ENCODE assay signal across 9 mouse cellular contexts in the genomic region with DNA sequence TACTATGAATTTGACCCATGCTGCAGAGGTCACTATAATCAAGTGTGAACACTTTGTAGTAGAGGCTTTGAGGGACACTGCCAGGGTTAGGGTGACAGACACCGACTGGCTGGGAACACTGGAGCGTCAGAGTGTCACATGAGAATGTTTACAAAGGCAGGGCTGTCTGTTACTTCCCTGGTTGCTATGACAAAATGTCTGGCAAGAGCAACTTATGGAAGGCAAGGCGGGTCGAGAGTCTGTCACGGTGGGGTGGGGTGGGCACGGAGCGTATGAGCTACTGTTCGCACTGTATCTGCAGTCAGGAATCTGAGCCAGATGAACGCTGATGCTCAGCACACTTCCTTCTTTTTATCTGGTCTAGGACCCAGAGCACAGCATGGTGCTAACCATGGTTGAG. TPM values are rescaled to one million over a fixed set of nuclear protein-coding genes. Genes with fewer than 3 reads are reported as not detected.
DNase-seq lines count a peak whose midpoint lies in the region; ATAC-seq and TF ChIP-seq lines count a peak whose summit lies in the region.
"Had no signal": no experiment of that assay in that cellular context is flagged by ENCODE, and none has a peak within 500 bp of the region (broad histone marks: within the 10 kb centered on the region; RNA-seq: fewer than 3 reads in every experiment).

No protein-coding gene starts in this region.

- H3K4me3 ChIP-seq in heart, postnatal 0 days (ENCODE audit: low read depth, low read length), result no peak overlapping the region
- H3K4me3 ChIP-seq in midbrain, embryonic 16.5 days (ENCODE audit: low read depth, low read length), result no peak overlapping the region
- H3K4me3 ChIP-seq in midbrain, embryonic 10.5 days, result no peak overlapping the region
- no peak overlapping the region for H3K4me3 ChIP-seq in hindbrain, embryonic 13.5 days
- H3K4me3 ChIP-seq: neural tube, embryonic 12.5 days had no signal

- no peak for TF ChIP-seq CTCF in heart, postnatal 0 days (IDR thresholded peaks at IDR 0.05; ENCODE audit: low read depth)

- intact Hi-C loops in heart, postnatal 36 days (cut with DNase I), result loop anchor here (1.0 to 5.0 kb wide), 6 partner anchors 249 to 577 kb away; no protein-coding TSS in a partner anchor

- H3K9ac ChIP-seq in heart, postnatal 0 days (replicated peaks; ENCODE audit: low read depth, low read length), result no peak overlapping the region
- H3K9ac ChIP-seq in midbrain, embryonic 16.5 days (ENCODE audit: low read depth, low read length), result no peak overlapping the region
- H3K9ac ChIP-seq in hindbrain, embryonic 13.5 days, result no peak overlapping the region
- H3K9ac ChIP-seq: liver, embryonic 14.5 days; neural tube, embryonic 12.5 days had no signal

- TF ChIP-seq EP300 in heart, postnatal 0 days (IDR thresholded peaks at IDR 0.05; ENCODE audit: low read depth), result no peak

- DNase-seq in heart, postnatal 0 days (ENCODE audit: low spot score), result no peak
- no peak for DNase-seq in heart, postnatal 36 days
- DNase-seq in midbrain, embryonic 10.5 days (ENCODE audit: low spot score), result no peak
- DNase-seq in splenic B cell, adult 2 months (ENCODE audit: low read depth, low spot score), result peak; percentile 29
- no peak for DNase-seq in thymus, postnatal 36 days

- H3K36me3 ChIP-seq in heart, postnatal 0 days (replicated peaks; ENCODE audit: control insufficient read depth, insufficient read depth, low read length), result no peaks in the 10 kb centered on the region
- H3K36me3 ChIP-seq in midbrain, embryonic 16.5 days (ENCODE audit: control insufficient read depth, insufficient read depth, low read length), result no peaks in the 10 kb centered on the region
- H3K36me3 ChIP-seq in midbrain, embryonic 10.5 days, result no peaks in the 10 kb centered on the region
- H3K36me3 ChIP-seq in hindbrain, embryonic 13.5 days, result no peaks in the 10 kb centered on the region
- H3K36me3 ChIP-seq in splenic B cell, adult 2 months (ENCODE audit: control insufficient read depth, insufficient read depth, low read length, poor library complexity, severe bottlenecking), result no peaks in the 10 kb centered on the region
- H3K36me3 ChIP-seq: neural tube, embryonic 12.5 days had no signal

- peaks cover 7% of the 10 kb centered on the region; the same call in 1 of the 2 replicates for H3K4me1 ChIP-seq in heart, postnatal 0 days (ENCODE audit: control insufficient read depth, insufficient read depth)
- no peaks in the 10 kb centered on the region for H3K4me1 ChIP-seq in midbrain, embryonic 16.5 days (ENCODE audit: control insufficient read depth, insufficient read depth, low read length)
- H3K4me1 ChIP-seq in midbrain, embryonic 10.5 days, result peaks cover 10% of the 10 kb centered on the region; the same call in 1 of the 2 replicates
- H3K4me1 ChIP-seq in hindbrain, embryonic 13.5 days (replicated peaks), result peaks cover under 1% of the 10 kb centered on the region
- H3K4me1 ChIP-seq: neural tube, embryonic 12.5 days had no signal

- WGBS in heart, postnatal 0 days, result 33% methylated on average over 9 of the region's 9 CpGs
- 60% methylated on average over 9 of the region's 9 CpGs for WGBS in midbrain, embryonic 16.5 days
- WGBS in midbrain, embryonic 10.5 days, result 72% methylated on average over 9 of the region's 9 CpGs
- WGBS in hindbrain, embryonic 13.5 days, result 60% methylated on average over 9 of the region's 9 CpGs

- H3K9me3 ChIP-seq in heart, postnatal 0 days (replicated peaks; ENCODE audit: control insufficient read depth, low read length), result no peaks in the 10 kb centered on the region
- H3K9me3 ChIP-seq in midbrain, embryonic 16.5 days (replicated peaks; ENCODE audit: control insufficient read depth, low read length, poor library complexity, severe bottlenecking), result no peaks in the 10 kb centered on the region
- no peaks in the 10 kb centered on the region for H3K9me3 ChIP-seq in midbrain, embryonic 10.5 days (replicated peaks)
- H3K9me3 ChIP-seq in hindbrain, embryonic 13.5 days, result no peaks in the 10 kb centered on the region

- peak; percentile 44; the same call in 1 of the 2 replicates for ATAC-seq in heart, postnatal 0 days (ENCODE audit: insufficient read depth, low read depth)
- ATAC-seq in midbrain, embryonic 16.5 days, result 0 out of 2 replicates have a peak, but pooled peaks have one; percentile 19
- peak; percentile 65; the same call in 1 of the 2 replicates for ATAC-seq in hindbrain, embryonic 13.5 days (ENCODE audit: low FRiP score)

- peaks cover 3% of the 10 kb centered on the region; the same call in 1 of the 2 replicates for H3K27me3 ChIP-seq in heart, postnatal 0 days (ENCODE audit: control insufficient read depth, insufficient read depth, low read length)
- H3K27me3 ChIP-seq in midbrain, embryonic 16.5 days (ENCODE audit: control insufficient read depth, insufficient read depth, low read depth, low read length), result no peaks in the 10 kb centered on the region
- 0 out of 2 replicates have a peak, but pooled peaks cover 4% of the 10 kb centered on the region for H3K27me3 ChIP-seq in midbrain, embryonic 10.5 days (ENCODE audit: low read depth, poor library complexity, severe bottlenecking)
- H3K27me3 ChIP-seq in hindbrain, embryonic 13.5 days, result no peaks in the 10 kb centered on the region
- H3K27me3 ChIP-seq in splenic B cell, adult 2 months (ENCODE audit: control insufficient read depth, insufficient read depth, low read length, poor library complexity, severe bottlenecking), result no peaks in the 10 kb centered on the region
- H3K27me3 ChIP-seq: neural tube, embryonic 12.5 days had no signal

- no peak overlapping the region for H3K27ac ChIP-seq in heart, postnatal 0 days (ENCODE audit: low read depth)
- no peak overlapping the region for H3K27ac ChIP-seq in midbrain, embryonic 16.5 days (ENCODE audit: low read length)
- H3K27ac ChIP-seq in midbrain, embryonic 10.5 days (replicated peaks), result no peak overlapping the region
- no peak overlapping the region for H3K27ac ChIP-seq in hindbrain, embryonic 13.5 days
- H3K27ac ChIP-seq: liver, embryonic 14.5 days; neural tube, embryonic 12.5 days had no signal

- peak overlapping the region; percentile 19; the same call in 1 of the 2 replicates for H3K4me2 ChIP-seq in heart, postnatal 0 days (ENCODE audit: low read depth, low read length)
- H3K4me2 ChIP-seq in midbrain, embryonic 16.5 days (ENCODE audit: low read length), result no peak overlapping the region
- H3K4me2 ChIP-seq in hindbrain, embryonic 13.5 days, result no peak overlapping the region
- H3K4me2 ChIP-seq: neural tube, embryonic 12.5 days had no signal

RNA-seq across cellular contexts. Expression of a gene that starts 34.7 kb away (rescaled TPM):
- total RNA-seq in heart, postnatal 0 days (2014; rRNA removed; ENCODE audit: low replicate concordance), result 0.95 and 1.6 TPM in 2 replicates
- 8.7 and 9.3 TPM in 2 replicates for polyA plus RNA-seq in heart, postnatal 0 days (2015; fragmentation: Nextera tagmentation; extraction: Ambion mirVana)
- total RNA-seq in heart, postnatal 36 days (2021), result 10 to 100 TPM; 18.9 to 28.6 TPM
- polyA plus RNA-seq in midbrain, embryonic 16.5 days (2015; fragmentation: Nextera tagmentation; extraction: Ambion mirVana), result 8.9 and 9.7 TPM in 2 replicates
- polyA plus RNA-seq in midbrain, embryonic 10.5 days (2016; fragmentation: Nextera tagmentation; extraction: Ambion mirVana), result 1.7 and 2.3 TPM in 2 replicates
- 4.0 and 4.1 TPM in 2 replicates for polyA plus RNA-seq in hindbrain, embryonic 13.5 days (2015; fragmentation: Nextera tagmentation; extraction: Ambion mirVana)
